Mouse (Mus musculus) erythroblast, adult 5-6 weeks (primary cell): Measurements from ENCODE around the gene Olfr771. TPM values are rescaled to one million over a fixed set of nuclear protein-coding genes. Genes with fewer than 3 reads are reported as not detected.
"Not testable (repeated sequence)": the region's sequence is repeated elsewhere in the genome, so short reads cannot be mapped to it uniquely, and the experiment has no call there.

ENCODE experiments used
- ATAC-seq: replicated peaks from 2 replicates; pipeline ENCODE4 v1.8.0; 2016; ENCODE audit warnings: moderate number of reproducible peaks, mild to moderate bottlenecking, moderate TSS enrichment, inconsistent platforms; ENCODE audit not compliant: poor library complexity, low FRiP score, severe bottlenecking
- total RNA-seq, 2 experiments: library from RNA; stranded (forward) in 1 of 2; stranded (reverse) in 1 of 2; fragments of 150-400 nt in 1 of 2; fragments of 200-764, 138-1000 nt in 1 of 2; gene quantifications; 2 replicates each; pipeline versions ENCODE4 v1.2.3 to v1.2.4; 2015 to 2017; ENCODE audit warnings: low replicate concordance in 2 of 2

The Olfr771 gene
- total RNA-seq (2015; ENCODE audit: low replicate concordance) = not detected in 2 replicates
- not detected in 2 replicates for total RNA-seq (2017; ENCODE audit: low replicate concordance)

- ATAC-seq = no peak
These were observed at the start of gene Olfr771 for GRCm38 (mm10) chr10:129164651-129165050. Gene Olfr771 (minus strand): TSS chr10:129164751.

DNA sequence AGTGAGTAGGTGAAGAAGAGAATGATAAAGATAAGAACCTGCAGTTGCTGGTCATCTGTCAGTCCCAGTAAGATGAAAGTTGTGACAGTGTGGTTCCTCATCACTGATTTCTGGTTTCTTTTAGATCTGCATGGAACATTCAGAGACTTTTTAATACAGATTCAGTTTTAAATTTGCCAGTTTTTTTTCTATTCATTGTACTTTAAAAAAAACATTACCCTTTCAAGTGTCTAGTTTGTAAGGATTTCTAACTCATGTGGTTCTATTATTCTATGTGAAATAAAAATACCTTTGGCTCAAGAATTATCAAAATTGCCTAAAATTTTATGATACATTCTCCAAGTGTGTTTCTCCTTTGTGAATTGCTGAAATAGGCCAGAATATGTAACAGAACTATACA, 22.8 kb upstream of the Olfr771 start, which contains the start of gene Olfr773:
TSS of gene Olfr773 (minus strand) at position 101 of the 400 bp plus-strand sequence.
- not testable (repeated sequence) for ATAC-seq

DNA sequence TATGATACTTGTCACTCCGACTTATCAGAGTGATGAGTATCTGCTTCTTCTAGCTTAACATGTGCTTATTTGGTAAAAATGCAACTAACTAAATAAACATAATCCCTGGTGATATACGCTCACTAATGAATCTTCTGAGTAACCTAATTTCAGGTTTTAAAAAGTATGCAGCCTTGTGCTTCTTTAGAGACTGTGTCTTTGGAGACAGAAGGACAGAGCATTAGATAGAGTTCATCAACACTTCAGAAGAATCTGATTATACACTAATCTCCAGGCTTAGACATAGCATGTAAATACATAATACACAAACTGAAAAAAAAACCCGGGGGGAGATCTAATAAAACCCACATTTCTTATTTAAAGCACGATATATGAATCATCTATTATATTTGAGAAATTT, 13.3 kb upstream of the Olfr771 start, which contains the start of gene Olfr772:
TSS of gene Olfr772 (minus strand) at position 101 of the 400 bp plus-strand sequence.
- not testable (repeated sequence) for ATAC-seq

GRCm38 (mm10) chr10:129138898-129139297, 25.7 kb downstream of the Olfr771 start, which contains the start of gene Olfr770:
Gene Olfr770 (minus strand): TSS chr10:129138998.
- ATAC-seq = no peak

DNA sequence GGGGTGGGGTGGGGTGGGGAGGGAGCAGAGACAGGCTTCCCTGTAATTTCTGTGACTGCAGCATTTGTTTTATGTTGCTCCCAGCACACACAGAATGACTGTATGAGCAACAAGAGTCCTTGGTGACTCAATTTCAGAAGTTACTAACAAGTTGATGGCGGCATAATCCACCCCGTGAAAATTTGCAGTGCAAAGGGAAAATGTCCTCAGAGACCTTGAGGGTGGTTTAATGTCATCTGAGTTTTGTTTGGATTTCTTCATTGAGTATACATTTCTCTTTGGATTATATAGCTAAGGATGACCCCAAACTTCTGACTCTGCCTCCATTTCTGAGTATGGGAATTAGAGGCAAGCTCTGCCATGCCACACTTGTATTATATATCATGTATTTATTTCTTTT, 46.8 kb downstream of the Olfr771 start, which contains the start of gene Olfr769:
TSS of gene Olfr769 (minus strand) at position 101 of the 400 bp plus-strand sequence.
- no peak for ATAC-seq

GRCm38 (mm10) chr10:129115146-129115545, 49.4 kb downstream of the Olfr771 start:
- no peak for ATAC-seq

Other genes with a start within 250 kb of the Olfr771 start
- gene Rdh5, start 241.9 kb downstream of the Olfr771 start, total RNA-seq (2015; ENCODE audit: low replicate concordance) = 5.0 TPM in 1 of 2 replicates, not detected in the other
- gene Rdh5, start 241.9 kb downstream of the Olfr771 start, total RNA-seq (2017; ENCODE audit: low replicate concordance) = 1.1 TPM in 1 of 2 replicates, not detected in the other
- gene Bloc1s1, start 240.7 kb downstream of the Olfr771 start, total RNA-seq (2015; ENCODE audit: low replicate concordance) = 25.4 and 37.0 TPM in 2 replicates
- gene Bloc1s1, start 240.7 kb downstream of the Olfr771 start, total RNA-seq (2017; ENCODE audit: low replicate concordance) = 22.7 and 24.7 TPM in 2 replicates
- gene Itga7, start 230.9 kb downstream of the Olfr771 start, total RNA-seq (2015; ENCODE audit: low replicate concordance) = not detected in 2 replicates
- gene Itga7, start 230.9 kb downstream of the Olfr771 start, total RNA-seq (2017; ENCODE audit: low replicate concordance) = not detected in 2 replicates
- gene Mettl7b, start 203.8 kb downstream of the Olfr771 start, total RNA-seq (2015; ENCODE audit: low replicate concordance) = not detected in 2 replicates
- not detected in 2 replicates for gene Mettl7b, start 203.8 kb downstream of the Olfr771 start, total RNA-seq (2017; ENCODE audit: low replicate concordance)
- gene Olfr9, start 175.3 kb downstream of the Olfr771 start, total RNA-seq (2015; ENCODE audit: low replicate concordance) = not detected in 2 replicates
- not detected in 2 replicates for gene Olfr9, start 175.3 kb downstream of the Olfr771 start, total RNA-seq (2017; ENCODE audit: low replicate concordance)
- gene Olfr763, start 154.0 kb downstream of the Olfr771 start, total RNA-seq (2015; ENCODE audit: low replicate concordance) = not detected in 2 replicates
- not detected in 2 replicates for gene Olfr763, start 154.0 kb downstream of the Olfr771 start, total RNA-seq (2017; ENCODE audit: low replicate concordance)
- gene Olfr764-ps1, start 124.9 kb downstream of the Olfr771 start, total RNA-seq (2015; ENCODE audit: low replicate concordance) = not detected in 2 replicates
- not detected in 2 replicates for gene Olfr764-ps1, start 124.9 kb downstream of the Olfr771 start, total RNA-seq (2017; ENCODE audit: low replicate concordance)
- not detected in 2 replicates for gene Olfr765, start 114.8 kb downstream of the Olfr771 start, total RNA-seq (2015; ENCODE audit: low replicate concordance)
- gene Olfr765, start 114.8 kb downstream of the Olfr771 start, total RNA-seq (2017; ENCODE audit: low replicate concordance) = not detected in 2 replicates
- not detected in 2 replicates for gene Olfr766-ps1, start 95.8 kb downstream of the Olfr771 start, total RNA-seq (2015; ENCODE audit: low replicate concordance)
- not detected in 2 replicates for gene Olfr766-ps1, start 95.8 kb downstream of the Olfr771 start, total RNA-seq (2017; ENCODE audit: low replicate concordance)
- not detected in 2 replicates for gene Olfr767, start 81.8 kb downstream of the Olfr771 start, total RNA-seq (2015; ENCODE audit: low replicate concordance)
- not detected in 2 replicates for gene Olfr767, start 81.8 kb downstream of the Olfr771 start, total RNA-seq (2017; ENCODE audit: low replicate concordance)
- gene Olfr768, start 65.4 kb downstream of the Olfr771 start, total RNA-seq (2015; ENCODE audit: low replicate concordance) = not detected in 2 replicates
- gene Olfr768, start 65.4 kb downstream of the Olfr771 start, total RNA-seq (2017; ENCODE audit: low replicate concordance) = not detected in 2 replicates
- not detected in 2 replicates for gene Olfr769, start 46.9 kb downstream of the Olfr771 start, total RNA-seq (2015; ENCODE audit: low replicate concordance)
- gene Olfr769, start 46.9 kb downstream of the Olfr771 start, total RNA-seq (2017; ENCODE audit: low replicate concordance) = not detected in 2 replicates
- not detected in 2 replicates for gene Olfr770, start 25.8 kb downstream of the Olfr771 start, total RNA-seq (2015; ENCODE audit: low replicate concordance)
- not detected in 2 replicates for gene Olfr770, start 25.8 kb downstream of the Olfr771 start, total RNA-seq (2017; ENCODE audit: low replicate concordance)
- gene Olfr772, start 13.2 kb upstream of the Olfr771 start, total RNA-seq (2015; ENCODE audit: low replicate concordance) = not detected in 2 replicates
- not detected in 2 replicates for gene Olfr772, start 13.2 kb upstream of the Olfr771 start, total RNA-seq (2017; ENCODE audit: low replicate concordance)
- gene Olfr773, start 22.7 kb upstream of the Olfr771 start, total RNA-seq (2015; ENCODE audit: low replicate concordance) = not detected in 2 replicates
- gene Olfr773, start 22.7 kb upstream of the Olfr771 start, total RNA-seq (2017; ENCODE audit: low replicate concordance) = not detected in 2 replicates
- gene Olfr774, start 71.5 kb upstream of the Olfr771 start, total RNA-seq (2015; ENCODE audit: low replicate concordance) = not detected in 2 replicates
- not detected in 2 replicates for gene Olfr774, start 71.5 kb upstream of the Olfr771 start, total RNA-seq (2017; ENCODE audit: low replicate concordance)
- not detected in 2 replicates for gene Olfr775, start 83.7 kb upstream of the Olfr771 start, total RNA-seq (2015; ENCODE audit: low replicate concordance)
- not detected in 2 replicates for gene Olfr775, start 83.7 kb upstream of the Olfr771 start, total RNA-seq (2017; ENCODE audit: low replicate concordance)
- gene Olfr776, start 94.4 kb upstream of the Olfr771 start, total RNA-seq (2015; ENCODE audit: low replicate concordance) = not detected in 2 replicates
- not detected in 2 replicates for gene Olfr776, start 94.4 kb upstream of the Olfr771 start, total RNA-seq (2017; ENCODE audit: low replicate concordance)
- gene Olfr777, start 106.7 kb upstream of the Olfr771 start, total RNA-seq (2015; ENCODE audit: low replicate concordance) = not detected in 2 replicates
- gene Olfr777, start 106.7 kb upstream of the Olfr771 start, total RNA-seq (2017; ENCODE audit: low replicate concordance) = 0.14 TPM in 1 of 2 replicates, not detected in the other
- gene Olfr780, start 153.4 kb upstream of the Olfr771 start, total RNA-seq (2015; ENCODE audit: low replicate concordance) = not detected in 2 replicates
- gene Olfr780, start 153.4 kb upstream of the Olfr771 start, total RNA-seq (2017; ENCODE audit: low replicate concordance) = 0.42 TPM in 1 of 2 replicates, not detected in the other
- not detected in 2 replicates for gene Olfr781, start 164.1 kb upstream of the Olfr771 start, total RNA-seq (2015; ENCODE audit: low replicate concordance)
- not detected in 2 replicates for gene Olfr781, start 164.1 kb upstream of the Olfr771 start, total RNA-seq (2017; ENCODE audit: low replicate concordance)
- not detected in 2 replicates for gene Olfr782, start 184.1 kb upstream of the Olfr771 start, total RNA-seq (2015; ENCODE audit: low replicate concordance)
- gene Olfr782, start 184.1 kb upstream of the Olfr771 start, total RNA-seq (2017; ENCODE audit: low replicate concordance) = not detected in 2 replicates
- 0.19 and 0.21 TPM in 2 replicates for gene Olfr784, start 219.3 kb upstream of the Olfr771 start, total RNA-seq (2015; ENCODE audit: low replicate concordance)
- gene Olfr784, start 219.3 kb upstream of the Olfr771 start, total RNA-seq (2017; ENCODE audit: low replicate concordance) = 0.14 TPM in 1 of 2 replicates, not detected in the other
- not detected in 2 replicates for gene Olfr785, start 240.7 kb upstream of the Olfr771 start, total RNA-seq (2015; ENCODE audit: low replicate concordance)
- gene Olfr785, start 240.7 kb upstream of the Olfr771 start, total RNA-seq (2017; ENCODE audit: low replicate concordance) = not detected in 2 replicates